Mouse (Mus musculus): ENCODE data around the gene Sh2d3c. TPM values are rescaled to one million over a fixed set of nuclear protein-coding genes. Genes with fewer than 3 reads are reported as not detected.

Sh2d3c gene
- polyA plus RNA-seq, 1 experiment = 0.52 TPM

- Histone ChIP-seq H3K27me3 (ENCODE audit: control insufficient read depth, insufficient read depth, insufficient read length) (no peaks in the 10 kb centered on the region), H3K4me2 (ENCODE audit: low read depth) (no peak overlapping the region), H3ac (ENCODE audit: control insufficient read depth, insufficient read length) (no peak overlapping the region), H3K79me2 (ENCODE audit: control insufficient read depth, insufficient read depth) (no peaks in the 10 kb centered on the region), H3K4me3 (no peak overlapping the region), H3K36me3 (ENCODE audit: control insufficient read depth, insufficient read depth) (no peaks in the 10 kb centered on the region)
- TF ChIP-seq CEBPB (IDR thresholded peaks at IDR 0.05; ENCODE audit: insufficient read depth, poor library complexity, severe bottlenecking) = no peak
Observed at GRCm38 (mm10) chr2:32729547-32729946, 8.7 kb downstream of the Sh2d3c start.

- no peak overlapping the region for H3ac ChIP-seq (ENCODE audit: control insufficient read depth, insufficient read length)
- no peaks in the 10 kb centered on the region for H3K79me2 ChIP-seq (ENCODE audit: control insufficient read depth, insufficient read depth)
- no peaks in the 10 kb centered on the region for H3K36me3 ChIP-seq (ENCODE audit: control insufficient read depth, insufficient read depth)
- H3K27me3 ChIP-seq (ENCODE audit: control insufficient read depth, insufficient read depth, insufficient read length) = no peaks in the 10 kb centered on the region
- no peak overlapping the region for H3K4me2 ChIP-seq (ENCODE audit: low read depth)
- no peak for TF ChIP-seq E2F4 (IDR thresholded peaks at IDR 0.05; ENCODE audit: insufficient read depth)
- TF ChIP-seq TCF3 (IDR thresholded peaks at IDR 0.05; ENCODE audit: insufficient read length, low read depth) = no peak
- no peak for TF ChIP-seq MYOD1 (IDR thresholded peaks at IDR 0.05; ENCODE audit: control insufficient read depth in 1 of 3, insufficient read length in 2 of 3, low read depth in 2 of 3)
- no peak for TF ChIP-seq MAX (IDR thresholded peaks at IDR 0.05; ENCODE audit: low read depth)
- no peak for TF ChIP-seq POLR2A (IDR thresholded peaks at IDR 0.05; ENCODE audit: insufficient read length, low read depth)
- TF ChIP-seq TCF12 (IDR thresholded peaks at IDR 0.05; ENCODE audit: insufficient read depth, poor library complexity, severe bottlenecking) = no peak
- no peak for TF ChIP-seq CEBPB (IDR thresholded peaks at IDR 0.05; ENCODE audit: insufficient read depth, poor library complexity, severe bottlenecking)
- no peak overlapping the region for H3K4me3 ChIP-seq
Observed at GRCm38 (mm10) chr2:32730854-32731253, 10.0 kb downstream of the Sh2d3c start.

- no peaks in the 10 kb centered on the region for H3K79me2 ChIP-seq (ENCODE audit: control insufficient read depth, insufficient read depth)
- H3K36me3 ChIP-seq (ENCODE audit: control insufficient read depth, insufficient read depth) = no peaks in the 10 kb centered on the region
- no peaks in the 10 kb centered on the region for H3K27me3 ChIP-seq (ENCODE audit: control insufficient read depth, insufficient read depth, insufficient read length)
- H3ac ChIP-seq (ENCODE audit: control insufficient read depth, insufficient read length) = no peak overlapping the region
- H3K4me3 ChIP-seq = no peak overlapping the region
- H3K4me2 ChIP-seq (ENCODE audit: low read depth) = no peak overlapping the region
- TF ChIP-seq MAX (IDR thresholded peaks at IDR 0.05; ENCODE audit: low read depth) (no peak), MYOD1 (IDR thresholded peaks at IDR 0.05; ENCODE audit: control insufficient read depth in 1 of 3, insufficient read length in 2 of 3, low read depth in 2 of 3) (no peak), POLR2AphosphoS2 (IDR thresholded peaks at IDR 0.05; ENCODE audit: insufficient read length, low read depth) (no peak), MYOG (IDR thresholded peaks at IDR 0.05; ENCODE audit: control insufficient read depth in 1 of 3, insufficient read depth in 1 of 3, insufficient read length in 2 of 3, low read depth in 2 of 3) (no peak), TCF12 (IDR thresholded peaks at IDR 0.05; ENCODE audit: insufficient read depth, poor library complexity, severe bottlenecking) (no peak), CEBPB (IDR thresholded peaks at IDR 0.05; ENCODE audit: insufficient read depth, poor library complexity, severe bottlenecking) (no peak), USF1 (IDR thresholded peaks at IDR 0.05; ENCODE audit: low read depth) (no peak), E2F4 (IDR thresholded peaks at IDR 0.05; ENCODE audit: insufficient read depth) (no peak), REST (IDR thresholded peaks at IDR 0.05; ENCODE audit: insufficient read depth, insufficient read length) (no peak), SRF (IDR thresholded peaks at IDR 0.05; ENCODE audit: control insufficient read depth, insufficient read length, low read depth) (no peak)
Observed at GRCm38 (mm10) chr2:32731911-32732310, 11.1 kb downstream of the Sh2d3c start.

DNA sequence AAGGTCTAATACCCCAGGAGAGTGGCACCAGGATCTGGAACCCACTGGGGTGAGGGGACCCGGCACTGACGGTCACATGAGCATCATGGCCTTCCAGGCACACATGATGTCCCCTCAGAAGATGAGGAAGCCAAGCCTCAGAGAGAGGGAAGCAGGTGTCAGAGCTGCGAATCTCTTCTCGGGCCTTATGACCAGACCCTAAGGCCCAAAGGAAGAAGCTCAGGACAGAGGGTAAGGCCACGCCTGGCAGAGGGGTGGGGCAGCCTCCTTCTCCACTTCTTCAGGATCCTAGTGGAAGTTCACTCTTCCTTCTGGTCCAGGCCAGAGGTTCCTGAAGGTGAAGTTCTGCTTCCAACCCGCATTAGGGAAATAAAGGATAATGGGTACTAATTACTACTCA lies 11.8 kb downstream of the Sh2d3c start:
- Histone ChIP-seq H3K4me2 (ENCODE audit: low read depth) (no peak overlapping the region), H3K79me2 (ENCODE audit: control insufficient read depth, insufficient read depth) (no peaks in the 10 kb centered on the region), H3K36me3 (ENCODE audit: control insufficient read depth, insufficient read depth) (no peaks in the 10 kb centered on the region), H3ac (ENCODE audit: control insufficient read depth, insufficient read length) (no peak overlapping the region), H3K4me3 (no peak overlapping the region), H3K27me3 (ENCODE audit: control insufficient read depth, insufficient read depth, insufficient read length) (no peaks in the 10 kb centered on the region)
- no peak for TF ChIP-seq TCF12 (IDR thresholded peaks at IDR 0.05; ENCODE audit: insufficient read depth, poor library complexity, severe bottlenecking)

- H3ac ChIP-seq (ENCODE audit: control insufficient read depth, insufficient read length) = no peak overlapping the region
- no peak overlapping the region for H3K4me2 ChIP-seq (ENCODE audit: low read depth)
- TF ChIP-seq REST (IDR thresholded peaks at IDR 0.05; ENCODE audit: insufficient read depth, insufficient read length) (no peak), SRF (IDR thresholded peaks at IDR 0.05; ENCODE audit: control insufficient read depth, insufficient read length, low read depth) (no peak)
- no peak overlapping the region for H3K4me3 ChIP-seq
- H3K27me3 ChIP-seq (ENCODE audit: control insufficient read depth, insufficient read depth, insufficient read length) = no peaks in the 10 kb centered on the region
- H3K36me3 ChIP-seq (ENCODE audit: control insufficient read depth, insufficient read depth) = no peaks in the 10 kb centered on the region
- H3K79me2 ChIP-seq (ENCODE audit: control insufficient read depth, insufficient read depth) = no peaks in the 10 kb centered on the region
Observed at GRCm38 (mm10) chr2:32734480-32734879, 13.6 kb downstream of the Sh2d3c start.

DNA sequence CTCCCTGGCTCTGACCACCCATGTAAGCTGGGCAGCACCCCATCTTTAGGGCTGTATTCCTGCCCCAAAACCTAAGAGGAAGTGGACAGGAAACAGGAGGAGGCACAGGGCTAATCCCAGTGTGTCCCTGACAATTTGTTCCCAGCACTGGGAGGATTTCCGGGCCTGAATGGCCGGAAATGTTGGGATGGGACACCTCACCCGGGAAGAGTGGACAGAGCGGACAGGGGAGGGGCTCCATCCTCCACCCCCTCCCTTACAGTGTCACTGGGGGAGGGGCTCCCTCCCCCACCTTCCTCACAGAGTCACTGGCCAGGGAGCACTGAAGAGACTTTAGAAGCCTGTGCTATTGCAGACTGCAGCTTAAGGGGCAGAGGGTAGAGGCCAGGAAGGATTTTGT lies 14.1 kb downstream of the Sh2d3c start:
- Histone ChIP-seq H3K4me2 (ENCODE audit: low read depth) (no peak overlapping the region), H3ac (ENCODE audit: control insufficient read depth, insufficient read length) (no peak overlapping the region), H3K4me3 (no peak overlapping the region), H3K36me3 (ENCODE audit: control insufficient read depth, insufficient read depth) (no peaks in the 10 kb centered on the region), H3K27me3 (ENCODE audit: control insufficient read depth, insufficient read depth, insufficient read length) (no peaks in the 10 kb centered on the region), H3K79me2 (ENCODE audit: control insufficient read depth, insufficient read depth) (no peaks in the 10 kb centered on the region)
- TF ChIP-seq POLR2A (IDR thresholded peaks at IDR 0.05; ENCODE audit: insufficient read length, low read depth) (no peak), MYOD1 (IDR thresholded peaks at IDR 0.05; ENCODE audit: control insufficient read depth in 1 of 3, insufficient read length in 2 of 3, low read depth in 2 of 3) (no peak), TCF12 (IDR thresholded peaks at IDR 0.05; ENCODE audit: insufficient read depth, poor library complexity, severe bottlenecking) (no peak), E2F4 (IDR thresholded peaks at IDR 0.05; ENCODE audit: insufficient read depth) (no peak), MAX (IDR thresholded peaks at IDR 0.05; ENCODE audit: low read depth) (no peak), POLR2AphosphoS2 (IDR thresholded peaks at IDR 0.05; ENCODE audit: insufficient read length, low read depth) (no peak), CEBPB (IDR thresholded peaks at IDR 0.05; ENCODE audit: insufficient read depth, poor library complexity, severe bottlenecking) (no peak), TCF3 (IDR thresholded peaks at IDR 0.05; ENCODE audit: insufficient read length, low read depth) (no peak), MYOG (IDR thresholded peaks at IDR 0.05; ENCODE audit: control insufficient read depth in 1 of 3, insufficient read depth in 1 of 3, insufficient read length in 2 of 3, low read depth in 2 of 3) (no peak), SRF (IDR thresholded peaks at IDR 0.05; ENCODE audit: control insufficient read depth, insufficient read length, low read depth) (no peak), REST (IDR thresholded peaks at IDR 0.05; ENCODE audit: insufficient read depth, insufficient read length) (no peak), USF1 (IDR thresholded peaks at IDR 0.05; ENCODE audit: low read depth) (no peak)

All from myocyte (in vitro differentiated cells).